Mouse (Mus musculus) myocyte (in vitro differentiated cells): ENCODE measurements at regions not wholly inside any gene's neighbourhood (a gene's known extent, or its start where the extent isn't known, plus 50 kb on each side); places are given as distances from the start of the nearest gene placed in this dataset.

ENCODE experiments used
- H3K27me3 ChIP-seq: one replicate; pipeline ENCODE4 v1.6.1; 2011; ENCODE audit not compliant: control insufficient read depth, insufficient read depth, insufficient read length
- H3K36me3 ChIP-seq: one replicate; pipeline ENCODE4 v1.6.1; 2011; ENCODE audit not compliant: control insufficient read depth, insufficient read depth
- H3K4me2 ChIP-seq: one replicate; pipeline ENCODE4 v1.6.1; 2011; ENCODE audit warnings: low read depth, control low read depth
- H3K4me3 ChIP-seq: one replicate; pipeline ENCODE4 v1.5.1; 2011; ENCODE audit warnings: mild to moderate bottlenecking, control low read depth, moderate library complexity
- H3K79me2 ChIP-seq: one replicate; pipeline ENCODE4 v1.6.1; 2011; ENCODE audit not compliant: control insufficient read depth, insufficient read depth
- H3ac ChIP-seq: one replicate; pipeline ENCODE4 v1.6.1; 2011; ENCODE audit not compliant: control insufficient read depth, insufficient read length
- CEBPB ChIP-seq: IDR thresholded peaks from 2 replicates; pipeline ENCODE4 v1.6.1; 2011; ENCODE audit warnings: mild to moderate bottlenecking, moderate library complexity; ENCODE audit not compliant: poor library complexity, insufficient read depth, severe bottlenecking
- E2F4 ChIP-seq: IDR thresholded peaks from one replicate; pipeline ENCODE4 v1.6.1; 2011; ENCODE audit warnings: mild to moderate bottlenecking, control low read depth, moderate library complexity; ENCODE audit not compliant: insufficient read depth
- MAX ChIP-seq: IDR thresholded peaks from one replicate; pipeline ENCODE4 v1.6.1; 2011; ENCODE audit warnings: low read depth, mild to moderate bottlenecking, control low read depth
- MYOD1 ChIP-seq, 3 experiments: IDR thresholded peaks; one replicate each; pipeline ENCODE4 v1.6.1; 2011; ENCODE audit warnings: control low read depth in 2 of 3, low read depth in 2 of 3, mild to moderate bottlenecking in 2 of 3, moderate library complexity in 1 of 3; ENCODE audit not compliant: insufficient read length in 2 of 3, control insufficient read depth in 1 of 3
- MYOG ChIP-seq, 3 experiments: IDR thresholded peaks; one replicate each; pipeline ENCODE4 v1.6.1; 2011; ENCODE audit warnings: control low read depth in 2 of 3, low read depth in 2 of 3, mild to moderate bottlenecking in 2 of 3; ENCODE audit not compliant: insufficient read length in 2 of 3, control insufficient read depth in 1 of 3, insufficient read depth in 1 of 3
- POLR2A ChIP-seq: IDR thresholded peaks from one replicate; pipeline ENCODE4 v1.6.1; 2011; ENCODE audit warnings: low read depth, mild to moderate bottlenecking, control low read depth, moderate library complexity; ENCODE audit not compliant: insufficient read length
- POLR2AphosphoS2 ChIP-seq: IDR thresholded peaks from one replicate; pipeline ENCODE4 v1.6.1; 2011; ENCODE audit warnings: low read depth, control low read depth; ENCODE audit not compliant: insufficient read length
- REST ChIP-seq: IDR thresholded peaks from one replicate; pipeline ENCODE4 v1.6.1; 2011; ENCODE audit warnings: mild to moderate bottlenecking, control low read depth, moderate library complexity; ENCODE audit not compliant: insufficient read depth, insufficient read length
- SRF ChIP-seq: IDR thresholded peaks from one replicate; pipeline ENCODE4 v1.6.1; 2011; ENCODE audit warnings: low read depth; ENCODE audit not compliant: control insufficient read depth, insufficient read length
- TCF12 ChIP-seq: IDR thresholded peaks from one replicate; pipeline ENCODE4 v1.6.1; 2011; ENCODE audit warnings: mild to moderate bottlenecking, control low read depth; ENCODE audit not compliant: poor library complexity, insufficient read depth, severe bottlenecking
- TCF3 ChIP-seq: IDR thresholded peaks from one replicate; pipeline ENCODE4 v1.6.1; 2011; ENCODE audit warnings: low read depth, control low read depth; ENCODE audit not compliant: insufficient read length
- USF1 ChIP-seq: IDR thresholded peaks from one replicate; pipeline ENCODE4 v1.6.1; 2011; ENCODE audit warnings: low read depth, mild to moderate bottlenecking, control low read depth, moderate library complexity

DNA sequence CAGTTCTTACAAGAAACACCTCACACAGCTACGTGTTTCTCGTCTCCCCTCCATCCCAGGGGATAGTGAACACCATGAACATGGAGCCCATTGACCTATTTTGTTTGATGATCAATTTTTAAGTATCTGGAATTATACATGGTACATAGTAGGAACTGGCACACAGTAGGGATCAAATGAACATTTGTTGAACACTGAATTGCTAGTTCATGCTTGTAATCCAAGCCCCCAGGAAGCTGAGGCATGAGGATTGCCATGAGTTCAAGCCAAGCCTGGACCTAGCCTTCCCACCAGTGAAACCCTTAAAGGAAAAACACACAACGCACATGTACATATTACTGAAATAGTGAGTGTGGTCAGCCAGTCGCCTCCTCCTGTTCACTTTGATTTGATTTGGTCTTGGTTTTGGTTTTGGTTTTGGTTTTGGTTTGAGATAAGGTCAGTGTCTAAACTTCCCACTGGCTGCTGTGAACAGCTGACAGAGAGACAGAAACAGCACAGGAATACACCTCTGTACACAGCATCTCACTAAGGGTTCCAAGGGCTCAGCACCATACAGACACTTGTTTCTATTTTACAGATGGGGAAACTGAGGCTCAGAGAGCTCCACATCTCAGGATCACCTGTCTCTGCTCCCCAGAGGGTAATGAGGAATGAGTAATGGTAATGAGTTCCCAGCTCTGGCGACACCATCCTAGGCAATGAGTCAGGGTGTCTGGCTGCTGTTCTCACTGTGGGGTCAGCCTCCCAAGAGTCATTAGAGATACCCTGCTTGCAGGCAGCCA, 75.5 kb upstream of the Cplx2 start:
- TF ChIP-seq MYOD1 (IDR thresholded peaks at IDR 0.05; ENCODE audit: control insufficient read depth in 1 of 3, insufficient read length in 2 of 3, low read depth in 2 of 3): no peak
- TF ChIP-seq POLR2AphosphoS2: no peak
- TF ChIP-seq SRF: no peak

DNA sequence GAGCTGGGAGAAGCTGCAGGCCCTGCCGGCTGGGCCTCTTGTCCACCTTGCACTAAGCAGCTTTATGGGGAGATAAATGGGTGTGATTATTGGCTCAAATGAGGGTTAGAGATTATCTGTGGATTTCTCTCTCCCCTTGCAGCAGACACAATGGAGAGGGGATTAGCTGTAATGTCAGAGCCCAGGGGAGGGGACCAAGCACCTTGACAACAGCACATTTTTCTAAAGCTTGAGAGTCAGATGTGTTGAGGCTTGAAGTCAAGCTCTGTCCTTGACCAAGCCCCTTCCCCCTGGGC, 74.9 kb upstream of the Cplx2 start:
- no peak overlapping the region for H3K4me2 ChIP-seq
- no peak overlapping the region for H3ac ChIP-seq
- H3K79me2 ChIP-seq: no peaks in the 10 kb centered on the region
- H3K4me3 ChIP-seq: no peak overlapping the region
- H3K36me3 ChIP-seq: no peaks in the 10 kb centered on the region
- H3K27me3 ChIP-seq: no peaks in the 10 kb centered on the region
- no peak for TF ChIP-seq POLR2A
- TF ChIP-seq MYOG (IDR thresholded peaks at IDR 0.05; ENCODE audit: control insufficient read depth in 1 of 3, insufficient read depth in 1 of 3, insufficient read length in 2 of 3, low read depth in 2 of 3): no peak

More for the DNA sequence above, 75.5 kb upstream of the Cplx2 start:
- Histone ChIP-seq H3K79me2 (no peaks in the 10 kb centered on the region), H3K27me3 (no peaks in the 10 kb centered on the region), H3K4me3 (no peak overlapping the region), H3ac (no peak overlapping the region), H3K4me2 (peak overlapping the region; percentile 5), H3K36me3 (no peaks in the 10 kb centered on the region)

DNA sequence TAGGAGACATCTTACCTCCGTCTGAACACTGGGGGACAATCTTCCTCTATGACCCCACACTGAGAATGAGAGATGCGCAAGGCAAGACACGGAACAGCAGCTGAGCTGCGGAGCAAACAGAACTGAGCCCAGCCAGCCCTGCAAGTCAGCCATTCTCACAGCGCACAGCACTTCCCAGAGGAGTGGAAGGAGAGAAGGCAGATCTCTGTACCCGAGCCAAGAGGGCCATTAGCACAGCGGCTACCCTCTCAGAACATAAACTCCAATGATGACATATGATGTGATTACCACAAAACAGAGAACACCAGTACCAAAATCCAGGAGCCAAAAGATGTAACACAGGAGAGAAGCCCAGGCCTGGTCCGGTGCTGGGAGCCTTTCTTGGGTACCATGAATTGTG, 72.3 kb upstream of the Cplx2 start:
- no peaks in the 10 kb centered on the region for H3K27me3 ChIP-seq
- TF ChIP-seq MYOD1 (IDR thresholded peaks at IDR 0.05; ENCODE audit: control insufficient read depth in 1 of 3, insufficient read length in 2 of 3, low read depth in 2 of 3): no peak
- no peak for TF ChIP-seq TCF12
- TF ChIP-seq SRF: no peak
- TF ChIP-seq USF1: no peak
- TF ChIP-seq POLR2AphosphoS2: no peak
- no peak for TF ChIP-seq REST
- TF ChIP-seq MAX: no peak
- no peak for TF ChIP-seq E2F4
- no peaks in the 10 kb centered on the region for H3K79me2 ChIP-seq

DNA sequence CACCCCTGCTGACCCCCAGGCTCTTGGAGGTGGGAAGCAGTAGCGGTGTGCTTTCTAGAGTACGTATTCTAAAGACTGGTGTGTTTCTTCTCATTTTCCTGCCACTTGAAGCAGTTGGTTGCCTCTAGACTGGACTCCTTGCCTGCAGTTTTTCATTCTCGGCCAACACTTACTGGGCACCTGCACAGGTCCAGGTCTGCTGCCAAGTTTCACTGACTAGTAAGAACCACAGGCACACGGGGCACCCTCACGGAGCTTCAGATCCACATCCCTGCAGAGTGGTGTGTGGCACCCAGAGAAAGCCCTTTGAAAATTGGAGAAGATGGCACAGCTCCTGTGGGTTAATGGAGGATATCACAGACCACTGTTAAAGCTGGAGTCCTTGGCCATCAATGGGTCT, 71.9 kb upstream of the Cplx2 start:
- TF ChIP-seq MYOD1 (IDR thresholded peaks at IDR 0.05; ENCODE audit: control insufficient read depth in 1 of 3, insufficient read length in 2 of 3, low read depth in 2 of 3): no peak
- TF ChIP-seq USF1: no peak
- TF ChIP-seq POLR2A: no peak
- no peak for TF ChIP-seq POLR2AphosphoS2
- TF ChIP-seq MAX: no peak
- TF ChIP-seq SRF: no peak
- TF ChIP-seq TCF3: no peak
- TF ChIP-seq REST: no peak
- no peak for TF ChIP-seq CEBPB
- no peak for TF ChIP-seq MYOG (IDR thresholded peaks at IDR 0.05; ENCODE audit: control insufficient read depth in 1 of 3, insufficient read depth in 1 of 3, insufficient read length in 2 of 3, low read depth in 2 of 3)
- TF ChIP-seq TCF12: no peak
- no peak for TF ChIP-seq E2F4
- no peaks in the 10 kb centered on the region for H3K79me2 ChIP-seq
- H3K27me3 ChIP-seq: no peaks in the 10 kb centered on the region
- no peak overlapping the region for H3K4me3 ChIP-seq
- no peak overlapping the region for H3ac ChIP-seq
- H3K4me2 ChIP-seq: no peak overlapping the region
- no peaks in the 10 kb centered on the region for H3K36me3 ChIP-seq

More for the DNA sequence above, 72.3 kb upstream of the Cplx2 start:
- no peak overlapping the region for H3ac ChIP-seq
- no peak overlapping the region for H3K4me2 ChIP-seq
- H3K4me3 ChIP-seq: no peak overlapping the region
- no peaks in the 10 kb centered on the region for H3K36me3 ChIP-seq

DNA sequence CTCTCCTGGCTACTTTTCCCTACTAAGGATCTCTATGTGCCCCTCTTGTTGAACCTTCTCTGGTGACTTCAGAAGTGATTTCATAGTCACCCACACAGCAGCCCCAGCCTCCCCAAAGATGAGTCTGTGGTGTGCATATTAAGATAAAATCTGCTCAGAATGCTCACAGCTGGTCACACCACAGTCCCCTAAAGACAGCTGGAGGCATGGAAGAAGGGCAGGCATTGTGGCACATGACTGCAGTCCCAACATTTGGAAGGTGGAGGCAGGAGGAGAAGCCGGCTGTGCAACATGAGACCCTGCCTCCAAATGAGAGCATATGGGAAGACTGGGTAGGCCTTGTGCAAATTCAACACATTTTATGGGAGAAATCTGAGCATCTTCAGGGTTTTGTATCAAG, 70.0 kb upstream of the Cplx2 start:
- Histone ChIP-seq H3K4me2 (peak overlapping the region; percentile 96), H3K27me3 (no peaks in the 10 kb centered on the region), H3K36me3 (no peaks in the 10 kb centered on the region), H3K4me3 (peak overlapping the region; percentile 49), H3K79me2 (peaks cover 5% of the 10 kb centered on the region), H3ac (no peak overlapping the region)
- TF ChIP-seq POLR2AphosphoS2 (no peak), USF1 (peak; percentile 2), CEBPB (no peak), MYOG (IDR thresholded peaks at IDR 0.05; ENCODE audit: control insufficient read depth in 1 of 3, insufficient read depth in 1 of 3, insufficient read length in 2 of 3, low read depth in 2 of 3) (peak; percentile 56 to 96 (median 92)), POLR2A (no peak), MYOD1 (IDR thresholded peaks at IDR 0.05; ENCODE audit: control insufficient read depth in 1 of 3, insufficient read length in 2 of 3, low read depth in 2 of 3) (peak in 2 of 3 experiments; percentile 91 to 94), MAX (no peak), REST (no peak), SRF (no peak), E2F4 (no peak), TCF3 (peak; percentile 72), TCF12 (peak; percentile 83)
